Mouse (Mus musculus): ENCODE data around the gene Rab43.

- TF ChIP-seq CTCF (IDR thresholded peaks at IDR 0.05; ENCODE audit: low read depth) (no peak), EP300 (IDR thresholded peaks at IDR 0.05; ENCODE audit: low read depth) (no peak)
Measured at GRCm38 (mm10) chr6:87759404-87759803, 52.6 kb downstream of the Rab43 start.
